Mouse (Mus musculus) CH12.LX (cell line): ENCODE data around the gene Prkca.

ENCODE experiments used
- CHD2 ChIP-seq: IDR thresholded peaks from 2 replicates; pipeline ENCODE4 v1.6.1; 2011; ENCODE audit warnings: low read length, improper control_type of control experiment
- CTCF ChIP-seq, 2 experiments: IDR thresholded peaks in 1 of 2; conservative IDR thresholded peaks in 1 of 2; 2 replicates each; pipeline ENCODE4 v1.5.1; 2011 to 2012; ENCODE audit warnings: low read depth in 2 of 2, low read length in 2 of 2, improper control_type of control experiment in 1 of 2, inconsistent platforms in 1 of 2, mild to moderate bottlenecking in 1 of 2, moderate library complexity in 1 of 2
- ELF1 ChIP-seq: IDR thresholded peaks from 2 replicates; pipeline ENCODE4 v1.6.1; 2014; ENCODE audit warnings: low read depth, mild to moderate bottlenecking, inconsistent platforms, low read length, improper control_type of control experiment
- EP300 ChIP-seq: IDR thresholded peaks from 2 replicates; pipeline ENCODE4 v1.6.1; 2011; ENCODE audit warnings: low read length, improper control_type of control experiment
- JUND ChIP-seq: conservative IDR thresholded peaks from 2 replicates; pipeline ENCODE4 v1.6.1; 2011; ENCODE audit warnings: low read depth, low read length, improper control_type of control experiment
- MAZ ChIP-seq: IDR thresholded peaks from 2 replicates; pipeline ENCODE4 v1.6.1; 2012; ENCODE audit warnings: low read depth, mild to moderate bottlenecking, inconsistent platforms, low read length, improper control_type of control experiment, moderate library complexity
- MXI1 ChIP-seq: IDR thresholded peaks from 2 replicates; pipeline ENCODE4 v1.6.1; 2011; ENCODE audit warnings: mild to moderate bottlenecking, low read depth, low read length, improper control_type of control experiment
- POLR2A ChIP-seq: IDR thresholded peaks from 2 replicates; pipeline ENCODE4 v1.6.1; 2011; ENCODE audit warnings: low read depth, mild to moderate bottlenecking, improper control_type of control experiment, low read length
- TCF12 ChIP-seq: IDR thresholded peaks from 2 replicates; pipeline ENCODE4 v1.6.1; 2014; ENCODE audit warnings: low read depth, mild to moderate bottlenecking, inconsistent platforms, low read length, improper control_type of control experiment

- TF ChIP-seq MXI1 (no peak), JUND (no peak), CTCF (conservative IDR thresholded peaks at IDR 0.05 in 1 of 2, IDR thresholded peaks at IDR 0.05 in 1 of 2; ENCODE audit: low read depth in 2 of 2, low read length in 2 of 2) (no peak), EP300 (no peak), CHD2 (no peak), ELF1 (no peak), TCF12 (no peak), POLR2A (no peak), MAZ (no peak)
Observed at GRCm38 (mm10) chr11:107936929-107937328, 406.8 kb downstream of the Prkca start.
